Mouse (Mus musculus): ENCODE data around the gene Brix1. TPM values are rescaled to one million over a fixed set of nuclear protein-coding genes. Genes with fewer than 3 reads are reported as not detected.

Brix1 gene
- polyA plus RNA-seq, 1 experiment from 2014 or later = 79.3 TPM

GRCm38 (mm10) chr15:10441493-10441892, 44.3 kb downstream of the Brix1 start:
- no peaks in the 10 kb centered on the region for H3K9me3 ChIP-seq
- H3K27ac ChIP-seq (replicated peaks) = no peak overlapping the region
- whole genome bisulfite sequencing = 90% methylated on average over 9 of the region's 9 CpGs
- H3K27me3 ChIP-seq = no peaks in the 10 kb centered on the region
- peaks cover 23% of the 10 kb centered on the region for H3K36me3 ChIP-seq
- no peak overlapping the region for H3K4me3 ChIP-seq
- no peak for ATAC-seq (replicated peaks)
- H3K4me2 ChIP-seq (replicated peaks) = no peak overlapping the region
- no peaks in the 10 kb centered on the region for H3K4me1 ChIP-seq
- no peak overlapping the region for H3K9ac ChIP-seq (replicated peaks)

GRCm38 (mm10) chr15:10439963-10440362, 45.8 kb downstream of the Brix1 start:
- no peaks in the 10 kb centered on the region for H3K27me3 ChIP-seq
- H3K4me3 ChIP-seq = no peak overlapping the region
- no peaks in the 10 kb centered on the region for H3K9me3 ChIP-seq
- no peak overlapping the region for H3K27ac ChIP-seq (replicated peaks)
- ATAC-seq (replicated peaks) = no peak
- H3K4me2 ChIP-seq (replicated peaks) = no peak overlapping the region
- H3K9ac ChIP-seq (replicated peaks) = no peak overlapping the region
- 76% methylated on average over 6 of the region's 6 CpGs for WGBS
- H3K36me3 ChIP-seq = peaks cover 13% of the 10 kb centered on the region
- no peaks in the 10 kb centered on the region for H3K4me1 ChIP-seq

- no peak overlapping the region for H3K4me2 ChIP-seq (replicated peaks)
- H3K27ac ChIP-seq (replicated peaks) = no peak overlapping the region
- no peaks in the 10 kb centered on the region for H3K27me3 ChIP-seq
- ATAC-seq (replicated peaks) = no peak
- no peak overlapping the region for H3K9ac ChIP-seq (replicated peaks)
- 68% methylated on average over 1 of the region's 1 CpGs for WGBS
- peaks cover 10% of the 10 kb centered on the region; the same call in 1 of the 2 replicates for H3K36me3 ChIP-seq
- H3K4me1 ChIP-seq = no peaks in the 10 kb centered on the region
- H3K9me3 ChIP-seq = no peaks in the 10 kb centered on the region
- H3K4me3 ChIP-seq = no peak overlapping the region
Measured at GRCm38 (mm10) chr15:10436893-10437292, 48.9 kb downstream of the Brix1 start.

- H3K9ac ChIP-seq (replicated peaks) = no peak overlapping the region
- WGBS = 91% methylated on average over 13 of the region's 13 CpGs
- no peak for ATAC-seq (replicated peaks)
- H3K4me3 ChIP-seq = no peak overlapping the region
- H3K4me1 ChIP-seq = peaks cover 4% of the 10 kb centered on the region
- H3K27ac ChIP-seq (replicated peaks) = no peak overlapping the region
- no peaks in the 10 kb centered on the region for H3K27me3 ChIP-seq
- H3K36me3 ChIP-seq = no peaks in the 10 kb centered on the region
- H3K9me3 ChIP-seq = no peaks in the 10 kb centered on the region
- H3K4me2 ChIP-seq (replicated peaks) = no peak overlapping the region
Measured at GRCm38 (mm10) chr15:10426545-10427266, 59.0 kb downstream of the Brix1 start.

GRCm38 (mm10) chr15:10426124-10426523, 59.6 kb downstream of the Brix1 start:
- H3K27me3 ChIP-seq = no peaks in the 10 kb centered on the region
- H3K4me2 ChIP-seq (replicated peaks) = no peak overlapping the region
- WGBS = 95% methylated on average over 6 of the region's 6 CpGs
- H3K9ac ChIP-seq (replicated peaks) = no peak overlapping the region
- no peak for ATAC-seq (replicated peaks)
- H3K9me3 ChIP-seq = no peaks in the 10 kb centered on the region
- H3K4me1 ChIP-seq = peaks cover 10% of the 10 kb centered on the region
- H3K36me3 ChIP-seq = no peaks in the 10 kb centered on the region
- H3K4me3 ChIP-seq = no peak overlapping the region
- no peak overlapping the region for H3K27ac ChIP-seq (replicated peaks)

Other genes starting within 250 kb of the Brix1 start
- gene Gm21973, start 160.6 kb downstream of the Brix1 start, polyA plus RNA-seq (2015; fragmentation: Nextera tagmentation; extraction: Ambion mirVana) = not detected in 2 replicates
- not detected in 2 replicates for gene Agxt2, start 127.4 kb downstream of the Brix1 start, polyA plus RNA-seq (2015; fragmentation: Nextera tagmentation; extraction: Ambion mirVana)
- 9.7 and 9.9 TPM in 2 replicates for gene Dnajc21, start 15.4 kb downstream of the Brix1 start, polyA plus RNA-seq (2015; fragmentation: Nextera tagmentation; extraction: Ambion mirVana)
- gene Rad1, start 71 bp upstream of the Brix1 start, polyA plus RNA-seq (2015; fragmentation: Nextera tagmentation; extraction: Ambion mirVana) = 30.0 and 35.5 TPM in 2 replicates
- not detected in 2 replicates for gene Ttc23l, start 72.7 kb upstream of the Brix1 start, polyA plus RNA-seq (2015; fragmentation: Nextera tagmentation; extraction: Ambion mirVana)
- 37.4 and 38.2 TPM in 2 replicates for gene Rai14, start 228.7 kb upstream of the Brix1 start, polyA plus RNA-seq (2015; fragmentation: Nextera tagmentation; extraction: Ambion mirVana)

Data from forebrain, embryonic 15.5 days (tissue).